Mouse (Mus musculus) stomach, embryonic 16.5 days (tissue): ENCODE data around the gene Gmppa. TPM values are rescaled to one million over a fixed set of nuclear protein-coding genes. Genes with fewer than 3 reads are reported as not detected.

ENCODE experiments used
- ATAC-seq: fragments of 200-750 bp; cut with Nextera tagmentation; 2 replicates; pipeline ENCODE4 v1.8.0; 2017; ENCODE audit warnings: moderate number of reproducible peaks, moderate TSS enrichment; ENCODE audit not compliant: insufficient read depth, low FRiP score
- H3K27ac ChIP-seq: fragments of 300-500 bp; sonication (generic); 2 replicates; pipeline ENCODE4 v1.5.1; 2014; ENCODE audit warnings: low read length
- H3K27me3 ChIP-seq: fragments of 300-500 bp; sonication (generic); 2 replicates; pipeline ENCODE4 v1.6.1; 2014; ENCODE audit warnings: low read length, control low read depth, mixed read lengths; ENCODE audit not compliant: control insufficient read depth, insufficient read depth
- H3K36me3 ChIP-seq: fragments of 300-500 bp; sonication (generic); 2 replicates; pipeline ENCODE4 v1.6.1; 2014; ENCODE audit warnings: low read length; ENCODE audit not compliant: control insufficient read depth, insufficient read depth
- H3K4me1 ChIP-seq: fragments of 300-500 bp; sonication (generic); 2 replicates; pipeline ENCODE4 v1.6.1; 2014; ENCODE audit warnings: low read length, control low read depth, mixed read lengths; ENCODE audit not compliant: control insufficient read depth, insufficient read depth
- H3K4me2 ChIP-seq: fragments of 300-500 bp; sonication (generic); 2 replicates; pipeline ENCODE4 v1.6.1; 2014; ENCODE audit warnings: low read depth, low read length, mixed read lengths
- H3K4me3 ChIP-seq: fragments of 300-500 bp; sonication (generic); replicated peaks from 2 replicates; pipeline ENCODE4 v1.5.1; 2014; ENCODE audit warnings: mild to moderate bottlenecking, low read length
- H3K9ac ChIP-seq: fragments of 300-500 bp; sonication (generic); 2 replicates; pipeline ENCODE4 v1.6.1; 2014; ENCODE audit warnings: low read length
- H3K9me3 ChIP-seq: fragments of 300-500 bp; sonication (generic); replicated peaks from 2 replicates; pipeline ENCODE4 v1.6.1; 2016; ENCODE audit warnings: low read length, control low read depth; ENCODE audit not compliant: control insufficient read depth
- WGBS: fragments of 180-500 bp; shearing (Covaris S2); extraction: QIAGEN DNeasy Blood & Tissue Kit; methylation state at CpG from one replicate; pipeline ENCODE4 v1.1.7; 2014; 5-methylcytosine and 5-hydroxymethylcytosine counted together
- polyA plus RNA-seq: library from polyadenylated mRNA; unstranded; fragments of >200 nt; fragmentation: Nextera tagmentation; extraction: Ambion mirVana; gene quantifications from 2 replicates; pipeline ENCODE4 v1.2.1, GENCODE M21; 2015

The Gmppa gene
- 104 and 127 TPM in 2 replicates for polyA plus RNA-seq

GRCm38 (mm10) chr1:75435475-75436328 is at the start of gene Gmppa:
TSS of gene Gmppa (plus strand) at chr1:75435930.
- Histone ChIP-seq H3K4me2 (peak within 1 kb of the TSS; percentile 81), H3K27me3 (no peaks in the 10 kb centered on the region), H3K4me1 (peaks cover 13% of the 10 kb centered on the region), H3K9ac (peak within 1 kb of the TSS; percentile 88), H3K9me3 (no peaks in the 10 kb centered on the region), H3K4me3 (peak within 1 kb of the TSS; percentile 77), H3K27ac (peak within 1 kb of the TSS; percentile 75), H3K36me3 (no peaks in the 10 kb centered on the region)
- ATAC-seq, result peak; percentile 83
- WGBS, result 5% methylated on average over 28 of the region's 28 CpGs

DNA sequence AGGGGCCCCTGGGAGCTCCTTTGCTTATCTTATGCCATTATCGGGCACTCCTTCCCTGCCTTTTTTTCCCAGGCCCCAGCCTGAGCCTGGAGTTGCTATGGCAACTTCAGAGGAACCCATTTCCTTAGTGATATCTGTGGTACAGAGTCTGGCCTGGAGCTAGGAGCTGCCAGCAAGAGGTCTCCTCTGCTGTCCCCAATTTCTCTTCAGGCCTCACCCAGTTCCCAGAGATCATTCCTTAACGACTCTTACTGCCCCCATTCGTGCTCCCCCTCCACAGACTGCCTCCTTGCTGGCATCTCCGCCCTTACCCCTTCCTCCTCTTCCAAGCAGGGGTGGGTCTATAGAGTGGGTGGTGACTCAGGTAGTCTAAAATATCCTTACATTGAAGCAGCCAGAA is 49.6 kb upstream of the Gmppa start:
- H3K4me3 ChIP-seq, result no peak overlapping the region
- ATAC-seq, result no peak
- no peak overlapping the region for H3K27ac ChIP-seq
- H3K9ac ChIP-seq, result no peak overlapping the region
- peaks cover 26% of the 10 kb centered on the region for H3K27me3 ChIP-seq
- no peaks in the 10 kb centered on the region for H3K9me3 ChIP-seq
- peaks cover 24% of the 10 kb centered on the region for H3K4me1 ChIP-seq
- WGBS, result 46% methylated on average over 4 of the region's 4 CpGs
- no peak overlapping the region for H3K4me2 ChIP-seq
- H3K36me3 ChIP-seq, result no peaks in the 10 kb centered on the region

- H3K4me1 ChIP-seq, result peaks cover 20% of the 10 kb centered on the region
- 47% methylated on average over 7 of the region's 7 CpGs for WGBS
- ATAC-seq, result no peak
- H3K4me2 ChIP-seq, result peak overlapping the region; percentile 44
- H3K9me3 ChIP-seq, result no peaks in the 10 kb centered on the region
- H3K9ac ChIP-seq, result no peak overlapping the region
- peaks cover 26% of the 10 kb centered on the region for H3K27me3 ChIP-seq
- no peak overlapping the region for H3K27ac ChIP-seq
- no peaks in the 10 kb centered on the region for H3K36me3 ChIP-seq
- H3K4me3 ChIP-seq, result 0 out of 2 replicates have a peak overlapping the region, but pooled peaks have one; percentile 10
These were observed 48.2 kb upstream of the Gmppa start for GRCm38 (mm10) chr1:75387469-75387928.

GRCm38 (mm10) chr1:75387929-75388897 is 47.5 kb upstream of the Gmppa start:
- Histone ChIP-seq H3K4me1 (peaks cover 20% of the 10 kb centered on the region), H3K4me2 (peak overlapping the region; percentile 44), H3K27ac (no peak overlapping the region), H3K36me3 (no peaks in the 10 kb centered on the region), H3K9ac (peak overlapping the region; percentile 23; the same call in 1 of the 2 replicates), H3K9me3 (no peaks in the 10 kb centered on the region), H3K4me3 (peak overlapping the region; percentile 10; the same call in 1 of the 2 replicates), H3K27me3 (peaks cover 24% of the 10 kb centered on the region)
- 24% methylated on average over 94 of the region's 94 CpGs for WGBS
- ATAC-seq, result no peak

GRCm38 (mm10) chr1:75388898-75389515 is 46.7 kb upstream of the Gmppa start:
- Histone ChIP-seq H3K9me3 (no peaks in the 10 kb centered on the region), H3K27ac (no peak overlapping the region), H3K27me3 (peaks cover 24% of the 10 kb centered on the region), H3K4me2 (no peak overlapping the region), H3K36me3 (no peaks in the 10 kb centered on the region), H3K9ac (no peak overlapping the region), H3K4me1 (peaks cover 20% of the 10 kb centered on the region), H3K4me3 (no peak overlapping the region)
- 39% methylated on average over 23 of the region's 23 CpGs for WGBS
- no peak for ATAC-seq

DNA sequence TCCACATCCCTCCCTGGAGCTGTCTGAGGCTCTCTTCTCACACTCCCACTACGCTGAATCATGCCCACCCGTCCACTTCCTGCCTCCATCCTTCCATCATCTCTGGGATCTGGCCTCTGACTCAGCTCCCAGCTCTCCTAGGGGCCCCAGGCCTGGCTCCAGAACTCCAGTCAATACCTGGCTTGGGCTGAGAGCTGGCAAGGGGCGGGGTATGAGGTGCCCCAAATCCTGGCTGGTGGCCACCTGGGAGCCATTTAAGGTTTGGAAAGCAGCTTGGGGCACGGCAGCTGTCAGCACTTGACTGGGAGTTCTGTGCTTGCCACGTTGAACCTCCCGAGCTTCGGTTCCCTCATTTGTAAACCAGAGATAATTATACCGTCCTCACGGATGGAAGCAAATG is 42.6 kb upstream of the Gmppa start:
- Histone ChIP-seq H3K4me2 (no peak overlapping the region), H3K4me3 (no peak overlapping the region), H3K36me3 (no peaks in the 10 kb centered on the region), H3K27me3 (peaks cover 11% of the 10 kb centered on the region), H3K9me3 (no peaks in the 10 kb centered on the region), H3K9ac (no peak overlapping the region), H3K4me1 (peaks cover 8% of the 10 kb centered on the region), H3K27ac (peak overlapping the region; percentile 9)
- peak; percentile 63; the same call in 1 of the 2 replicates for ATAC-seq
- WGBS, result 60% methylated on average over 9 of the region's 9 CpGs

- WGBS, result 81% methylated on average over 3 of the region's 3 CpGs
- Histone ChIP-seq H3K27ac (peak overlapping the region; percentile 9), H3K9me3 (no peaks in the 10 kb centered on the region)
These were observed 41.9 kb upstream of the Gmppa start for GRCm38 (mm10) chr1:75393846-75394245.

GRCm38 (mm10) chr1:75398761-75399402 is 36.8 kb upstream of the Gmppa start:
- no peak overlapping the region for H3K4me2 ChIP-seq
- peaks cover 25% of the 10 kb centered on the region for H3K4me1 ChIP-seq
- no peak overlapping the region for H3K4me3 ChIP-seq
- 9% methylated on average over 9 of the region's 9 CpGs for WGBS
- no peaks in the 10 kb centered on the region for H3K27me3 ChIP-seq
- peak overlapping the region; percentile 89 for H3K27ac ChIP-seq
- no peaks in the 10 kb centered on the region for H3K36me3 ChIP-seq
- ATAC-seq, result peak; percentile 64
- H3K9ac ChIP-seq, result peak overlapping the region; percentile 72; the same call in 1 of the 2 replicates
- H3K9me3 ChIP-seq, result no peaks in the 10 kb centered on the region

More at GRCm38 (mm10) chr1:75393846-75394245, 41.9 kb upstream of the Gmppa start:
- ATAC-seq, result no peak
- H3K4me1 ChIP-seq, result peaks cover 12% of the 10 kb centered on the region
- H3K27me3 ChIP-seq, result peaks cover 5% of the 10 kb centered on the region; the same call in 1 of the 2 replicates
- no peak overlapping the region for H3K4me2 ChIP-seq
- H3K36me3 ChIP-seq, result no peaks in the 10 kb centered on the region
- H3K9ac ChIP-seq, result no peak overlapping the region; the same call in 1 of the 2 replicates
- H3K4me3 ChIP-seq, result no peak overlapping the region
